Mouse (Mus musculus) forebrain, embryonic 14.5 days (tissue): ENCODE measurements at regions not wholly inside any gene's neighbourhood (a gene's known extent, or its start where the extent isn't known, plus 50 kb on each side); places are given as distances from the start of the nearest gene placed in this dataset.

ENCODE experiments used
- ATAC-seq: fragments of 200-750 bp; cut with Nextera tagmentation; 2 replicates; pipeline ENCODE4 v1.8.0; 2017; ENCODE audit warnings: mild to moderate bottlenecking, moderate library complexity
- DNase-seq: peaks from one replicate; pipeline ENCODE4 v3.0.0-alpha.2; 2015; ENCODE audit warnings: low spot score
- H3K27ac ChIP-seq: fragments of 300-500 bp; sonication (generic); 2 replicates; pipeline ENCODE4 v1.5.1; 2014; ENCODE audit warnings: low read depth, mild to moderate bottlenecking, control low read depth, low read length, moderate library complexity
- H3K27me3 ChIP-seq: fragments of 300-500 bp; sonication (generic); replicated peaks from 2 replicates; pipeline ENCODE4 v1.6.1; 2014; ENCODE audit warnings: low read length, control low read depth, mixed read lengths; ENCODE audit not compliant: control insufficient read depth, insufficient read depth
- H3K36me3 ChIP-seq: fragments of 300-500 bp; sonication (generic); 2 replicates; pipeline ENCODE4 v1.6.1; 2014; ENCODE audit warnings: low read length, control low read depth; ENCODE audit not compliant: control insufficient read depth, insufficient read depth
- H3K4me1 ChIP-seq: fragments of 300-500 bp; sonication (generic); 2 replicates; pipeline ENCODE4 v1.6.1; 2014; ENCODE audit warnings: antibody characterized with exemption, low read length, control low read depth; ENCODE audit not compliant: control insufficient read depth, insufficient read depth
- H3K4me2 ChIP-seq: fragments of 300-500 bp; sonication (generic); 2 replicates; pipeline ENCODE4 v1.6.1; 2014; ENCODE audit warnings: mild to moderate bottlenecking, control low read depth, low read length
- H3K4me3 ChIP-seq: fragments of 300-500 bp; sonication (generic); 2 replicates; pipeline ENCODE4 v1.5.1; 2014; ENCODE audit warnings: low read depth, low read length, control low read depth
- H3K9ac ChIP-seq: fragments of 300-500 bp; sonication (generic); 2 replicates; pipeline ENCODE4 v1.6.1; 2014; ENCODE audit warnings: mild to moderate bottlenecking, low read length, control low read depth, moderate library complexity
- H3K9me3 ChIP-seq: fragments of 300-500 bp; sonication (generic); replicated peaks from 2 replicates; pipeline ENCODE4 v1.6.1; 2016; ENCODE audit warnings: low read length, control low read depth, mixed read lengths; ENCODE audit not compliant: control insufficient read depth
- WGBS: fragments of 180-500 bp; shearing (Covaris S2); extraction: QIAGEN DNeasy Blood & Tissue Kit; methylation state at CpG from one replicate; pipeline ENCODE4 v1.1.7; 2014; 5-methylcytosine and 5-hydroxymethylcytosine counted together

- no peak overlapping the region for H3K4me2 ChIP-seq
- H3K27me3 ChIP-seq = no peaks in the 10 kb centered on the region
- no peak overlapping the region for H3K9ac ChIP-seq
- ATAC-seq (no peak), DNase-seq (no peak)
- WGBS = 97% methylated on average over 2 of the region's 2 CpGs
- H3K36me3 ChIP-seq = no peaks in the 10 kb centered on the region
- H3K27ac ChIP-seq = no peak overlapping the region
- H3K4me3 ChIP-seq = no peak overlapping the region
- H3K9me3 ChIP-seq = no peaks in the 10 kb centered on the region
- no peaks in the 10 kb centered on the region for H3K4me1 ChIP-seq
Measured at GRCm38 (mm10) chr5:10495086-10495485, 248.8 kb upstream of the Gm5152 start.

DNA sequence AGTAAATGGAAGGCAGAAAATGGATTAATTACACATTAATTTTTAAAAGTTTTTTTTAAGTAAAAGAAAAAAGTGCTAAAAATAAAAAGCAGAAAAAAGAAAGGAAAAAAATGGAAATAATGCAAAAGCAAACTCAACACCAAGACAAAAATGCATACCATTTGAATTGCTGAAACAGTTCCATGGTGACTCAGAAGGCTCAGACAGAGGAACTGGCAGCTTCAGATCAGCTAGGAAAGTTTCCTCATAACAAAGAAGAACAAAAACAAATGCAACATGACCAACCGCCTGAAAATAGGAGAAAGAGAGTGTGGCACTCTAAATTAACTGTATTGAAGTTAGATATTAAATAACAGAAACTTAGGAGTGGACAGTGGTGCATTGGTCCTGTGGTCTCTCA is 231.7 kb upstream of the Gm5152 start:
- H3K27ac ChIP-seq = no peak overlapping the region
- no peaks in the 10 kb centered on the region for H3K4me1 ChIP-seq
- no peak for DNase-seq
- no peak overlapping the region for H3K9ac ChIP-seq
- H3K4me3 ChIP-seq = no peak overlapping the region
- no peak overlapping the region for H3K4me2 ChIP-seq
- H3K27me3 ChIP-seq = no peaks in the 10 kb centered on the region
- H3K9me3 ChIP-seq = no peaks in the 10 kb centered on the region
- 70% methylated on average over 1 of the region's 1 CpGs for WGBS
- ATAC-seq = no peak
- H3K36me3 ChIP-seq = no peaks in the 10 kb centered on the region

- H3K9me3 ChIP-seq = no peaks in the 10 kb centered on the region
- no peaks in the 10 kb centered on the region for H3K27me3 ChIP-seq
- ATAC-seq (no peak), DNase-seq (no peak)
- H3K4me3 ChIP-seq = no peak overlapping the region
- no peak overlapping the region for H3K4me2 ChIP-seq
- no peaks in the 10 kb centered on the region for H3K4me1 ChIP-seq
- no peak overlapping the region for H3K9ac ChIP-seq
- H3K27ac ChIP-seq = no peak overlapping the region
- H3K36me3 ChIP-seq = no peaks in the 10 kb centered on the region
Measured at GRCm38 (mm10) chr5:10477461-10477860, 231.1 kb upstream of the Gm5152 start.

DNA sequence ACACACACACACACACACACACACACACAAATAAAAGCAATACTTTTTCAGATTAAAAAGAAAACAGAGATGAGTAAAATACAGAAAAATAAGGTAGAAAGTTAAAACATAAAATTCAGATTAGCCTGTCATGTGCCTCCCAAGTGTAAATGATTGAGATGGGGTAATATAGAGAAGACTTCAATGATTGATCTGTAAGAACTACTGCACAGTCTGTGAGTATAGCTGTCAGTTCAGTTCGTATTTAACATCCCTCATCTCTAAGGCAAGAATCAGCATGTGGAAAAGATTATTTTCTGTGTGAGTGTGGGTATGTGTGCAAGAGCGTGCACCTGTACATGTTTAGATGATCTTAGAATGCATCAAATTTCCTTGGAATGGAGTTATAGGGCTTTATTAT is 200.3 kb upstream of the Gm5152 start:
- WGBS = 84% methylated on average over 2 of the region's 2 CpGs
- ATAC-seq = no peak
- H3K27me3 ChIP-seq = no peaks in the 10 kb centered on the region

GRCm38 (mm10) chr5:10417691-10418217 is 171.4 kb upstream of the Gm5152 start:
- ATAC-seq (peak; percentile 78), DNase-seq (peak; percentile 59)
- H3K27me3 ChIP-seq = no peaks in the 10 kb centered on the region
- WGBS = 2% methylated on average over 2 of the region's 2 CpGs
- no peak overlapping the region for H3K9ac ChIP-seq
- no peak overlapping the region for H3K4me3 ChIP-seq
- H3K27ac ChIP-seq = no peak overlapping the region
- H3K9me3 ChIP-seq = no peaks in the 10 kb centered on the region
- H3K4me1 ChIP-seq = peaks cover 9% of the 10 kb centered on the region; the same call in 1 of the 2 replicates
- H3K36me3 ChIP-seq = no peaks in the 10 kb centered on the region
- no peak overlapping the region for H3K4me2 ChIP-seq

More for the DNA sequence above, 200.3 kb upstream of the Gm5152 start:
- Histone ChIP-seq H3K9ac (no peak overlapping the region), H3K4me1 (no peaks in the 10 kb centered on the region), H3K9me3 (no peaks in the 10 kb centered on the region), H3K4me3 (no peak overlapping the region), H3K27ac (no peak overlapping the region), H3K4me2 (no peak overlapping the region), H3K36me3 (no peaks in the 10 kb centered on the region)
- DNase-seq = no peak

GRCm38 (mm10) chr5:10416949-10417348 is 170.6 kb upstream of the Gm5152 start:
- WGBS = 13% methylated on average over 6 of the region's 6 CpGs
- DNase-seq (peak; percentile 36), ATAC-seq (peak; percentile 66)
- Histone ChIP-seq H3K4me2 (no peak overlapping the region), H3K4me1 (peaks cover 9% of the 10 kb centered on the region; the same call in 1 of the 2 replicates), H3K9ac (no peak overlapping the region), H3K9me3 (no peaks in the 10 kb centered on the region), H3K27ac (no peak overlapping the region), H3K27me3 (no peaks in the 10 kb centered on the region), H3K36me3 (no peaks in the 10 kb centered on the region), H3K4me3 (no peak overlapping the region)

DNA sequence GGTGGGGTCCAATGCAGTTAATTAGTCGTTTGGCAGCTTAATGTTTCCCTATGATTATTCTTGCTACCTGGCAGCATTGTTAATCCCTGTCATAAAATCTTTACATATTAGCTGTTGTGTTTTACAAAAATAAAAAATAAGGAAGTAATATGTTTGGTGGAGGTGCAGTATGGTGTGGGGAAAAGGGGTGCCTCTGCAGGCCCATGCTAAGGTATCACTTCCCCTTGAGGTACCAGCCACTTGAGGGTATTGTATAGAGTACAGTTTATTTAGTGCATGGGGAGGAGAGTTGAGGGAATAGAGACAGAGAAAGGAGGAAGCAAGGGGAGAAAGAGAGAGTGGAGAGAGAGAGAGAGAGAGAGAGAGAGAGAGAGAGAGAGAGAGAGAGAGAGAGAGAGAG is 167.7 kb upstream of the Gm5152 start:
- DNase-seq (no peak), ATAC-seq (no peak)
- WGBS = 64% methylated on average over 1 of the region's 1 CpGs
- Histone ChIP-seq H3K27me3 (no peaks in the 10 kb centered on the region), H3K4me3 (no peak overlapping the region), H3K9me3 (no peaks in the 10 kb centered on the region), H3K27ac (no peak overlapping the region), H3K36me3 (no peaks in the 10 kb centered on the region), H3K4me2 (no peak overlapping the region), H3K4me1 (peaks cover 9% of the 10 kb centered on the region; the same call in 1 of the 2 replicates), H3K9ac (no peak overlapping the region)

DNA sequence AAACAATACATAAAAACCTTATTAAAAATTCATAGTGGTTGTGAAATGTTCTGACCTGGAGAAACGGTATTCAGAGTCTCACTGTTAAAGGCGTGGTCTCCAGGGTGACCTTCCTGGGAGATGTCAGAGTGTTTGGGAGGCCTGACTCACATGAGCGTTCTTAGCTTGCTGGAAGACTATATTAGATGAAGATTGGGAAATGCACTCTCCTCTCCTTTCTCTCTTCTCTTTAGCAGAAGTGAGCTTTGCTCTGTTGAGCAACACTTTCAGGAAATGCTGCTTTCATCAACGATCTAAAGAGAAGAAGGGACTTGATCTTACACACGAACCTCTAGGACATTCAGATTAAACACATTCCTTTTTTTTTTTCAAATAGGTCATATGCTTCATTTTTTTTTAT is 147.2 kb upstream of the Gm5152 start:
- DNase-seq = no peak
- H3K4me2 ChIP-seq = no peak overlapping the region
- no peak overlapping the region for H3K27ac ChIP-seq
- no peak for ATAC-seq
- 93% methylated on average over 5 of the region's 5 CpGs for WGBS
- H3K4me1 ChIP-seq = no peaks in the 10 kb centered on the region
- no peak overlapping the region for H3K9ac ChIP-seq
- no peaks in the 10 kb centered on the region for H3K36me3 ChIP-seq
- no peak overlapping the region for H3K4me3 ChIP-seq
- H3K27me3 ChIP-seq = no peaks in the 10 kb centered on the region
- no peaks in the 10 kb centered on the region for H3K9me3 ChIP-seq

DNA sequence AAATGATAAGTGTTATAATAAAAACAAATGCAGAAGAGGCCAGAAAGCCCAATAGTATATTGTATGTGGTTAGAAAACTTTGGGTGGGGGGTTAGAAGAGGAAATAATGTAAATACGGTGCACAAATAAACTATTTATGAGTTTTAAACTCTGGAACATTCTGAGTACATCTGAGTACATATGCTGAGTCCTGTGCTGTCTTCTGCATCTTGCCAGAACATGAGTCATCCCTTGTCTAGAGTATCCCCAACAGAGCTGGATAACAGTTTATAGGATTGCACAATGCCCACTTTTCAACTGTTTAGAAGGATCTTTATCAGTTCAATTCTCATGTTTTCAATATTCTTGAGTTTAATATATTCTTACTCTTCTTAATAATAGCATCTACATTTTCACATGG is 142.7 kb upstream of the Gm5152 start:
- DNase-seq (no peak), ATAC-seq (no peak)
- Histone ChIP-seq H3K4me1 (no peaks in the 10 kb centered on the region), H3K27me3 (no peaks in the 10 kb centered on the region), H3K4me3 (no peak overlapping the region), H3K9ac (no peak overlapping the region), H3K27ac (no peak overlapping the region), H3K4me2 (no peak overlapping the region), H3K9me3 (no peaks in the 10 kb centered on the region), H3K36me3 (no peaks in the 10 kb centered on the region)
- 97% methylated on average over 1 of the region's 1 CpGs for WGBS
